Comparison of ENCODE assay signal across 8 mouse cellular contexts in genomic region chr10:127643553-127644238, GRCm38 (mm10). TPM values are rescaled to one million over a fixed set of nuclear protein-coding genes. Genes with fewer than 3 reads are reported as not detected.
A peak's percentile ranks its signal among the peaks of the same experiment; 100 is the strongest.
DNase-seq lines count a peak whose midpoint lies in the region; ATAC-seq and TF ChIP-seq lines count a peak whose summit lies in the region.

No protein-coding gene starts in this region.

- peak overlapping the region; percentile 84 for H3K9ac ChIP-seq in heart, postnatal 0 days (replicated peaks; ENCODE audit: low read depth, low read length)

- H3K36me3 ChIP-seq in erythroblast, embryonic 14.5 days (ENCODE audit: control insufficient read depth) = peaks cover 19% of the 10 kb centered on the region
- peaks cover 25% of the 10 kb centered on the region for H3K36me3 ChIP-seq in heart, postnatal 0 days (replicated peaks; ENCODE audit: control insufficient read depth, insufficient read depth, low read length)

- peak; percentile 67 for DNase-seq in ES-CJ7 (ENCODE audit: low read depth, low spot score)
- DNase-seq in adrenal gland, postnatal 10 days = peak; percentile 88
- peak; percentile 82 for DNase-seq in heart, postnatal 0 days (ENCODE audit: low spot score)
- DNase-seq in kidney, postnatal 14 days = peak; percentile 88
- peak; percentile 70 for DNase-seq in spleen, adult 12 weeks (ENCODE audit: low spot score)
- DNase-seq in left cerebral cortex, postnatal 14 days (ENCODE audit: low spot score in 2 of 2) = no peak

- H3K4me2 ChIP-seq in heart, postnatal 0 days (ENCODE audit: low read depth, low read length) = peak overlapping the region; percentile 75

- H3K4me3 ChIP-seq in erythroblast, embryonic 14.5 days (replicated peaks) = peak overlapping the region; percentile 75
- H3K4me3 ChIP-seq in heart, postnatal 0 days (ENCODE audit: low read depth, low read length) = peak overlapping the region; percentile 64

- peak overlapping the region; percentile 96 for H3K27ac ChIP-seq in heart, postnatal 0 days (ENCODE audit: low read depth)

- no peaks in the 10 kb centered on the region for H3K9me3 ChIP-seq in erythroblast, embryonic 14.5 days (ENCODE audit: control insufficient read depth, low read length)
- H3K9me3 ChIP-seq in heart, postnatal 0 days (replicated peaks; ENCODE audit: control insufficient read depth, low read length) = no peaks in the 10 kb centered on the region

- WGBS in heart, postnatal 0 days = under 1% methylated on average over 25 of the region's 25 CpGs

- peaks cover 35% of the 10 kb centered on the region for H3K4me1 ChIP-seq in erythroblast, embryonic 14.5 days (ENCODE audit: control insufficient read depth)
- peaks cover 10% of the 10 kb centered on the region for H3K4me1 ChIP-seq in heart, postnatal 0 days (ENCODE audit: control insufficient read depth, insufficient read depth)

- no peak for TF ChIP-seq EP300 in heart, postnatal 0 days (IDR thresholded peaks at IDR 0.05; ENCODE audit: low read depth)

- H3K27me3 ChIP-seq in erythroblast, embryonic 14.5 days (ENCODE audit: control insufficient read depth) = peaks cover 2% of the 10 kb centered on the region
- H3K27me3 ChIP-seq in heart, postnatal 0 days (ENCODE audit: control insufficient read depth, insufficient read depth, low read length) = no peaks in the 10 kb centered on the region

- TF ChIP-seq CTCF in heart, postnatal 0 days (IDR thresholded peaks at IDR 0.05; ENCODE audit: low read depth) = no peak

- intact Hi-C loops in left cerebral cortex, postnatal 14 days (cut with DNase I) = loop anchor here (5.0 kb wide), 1 partner anchor 34 kb away; no protein-coding TSS in a partner anchor

- peak; percentile 59 for ATAC-seq in heart, postnatal 0 days (ENCODE audit: insufficient read depth, low read depth)
- peak; percentile 54 for ATAC-seq in megakaryocyte, adult 5-6 weeks (ENCODE audit: poor library complexity, severe bottlenecking)

RNA-seq across cellular contexts. Expression of gene Stat6, which starts 0.9 kb away (rescaled TPM):
- total RNA-seq in adrenal gland, postnatal 10 days (2021) = 10 to 100 TPM; 64.7 to 67.8 TPM
- polyA plus RNA-seq in erythroblast, embryonic 14.5 days (2012) = 1.2 and 2.1 TPM in 2 replicates
- 38.1 and 42.3 TPM in 2 replicates for total RNA-seq in heart, postnatal 0 days (2014; rRNA removed; ENCODE audit: low replicate concordance)
- 24.0 and 24.6 TPM in 2 replicates for polyA plus RNA-seq in heart, postnatal 0 days (2015; fragmentation: Nextera tagmentation; extraction: Ambion mirVana)
- 82.5 and 89.6 TPM in 2 replicates for total RNA-seq in megakaryocyte, adult 5-6 weeks (2015)
- total RNA-seq in megakaryocyte, adult 5-6 weeks (2017) = 120 and 128 TPM in 2 replicates
- 1 to 10 TPM; 8.6 to 10.0 TPM for total RNA-seq in left cerebral cortex, postnatal 14 days (2021)

RNA-seq across cellular contexts. Expression of gene Lrp1, which starts 22.7 kb away (rescaled TPM):
- 100 to 1,000 TPM; 170 to 208 TPM for total RNA-seq in adrenal gland, postnatal 10 days (2021)
- polyA plus RNA-seq in erythroblast, embryonic 14.5 days (2012) = 2.1 and 2.3 TPM in 2 replicates
- total RNA-seq in heart, postnatal 0 days (2014; rRNA removed; ENCODE audit: low replicate concordance) = 37.0 and 65.9 TPM in 2 replicates
- 15.4 and 15.7 TPM in 2 replicates for polyA plus RNA-seq in heart, postnatal 0 days (2015; fragmentation: Nextera tagmentation; extraction: Ambion mirVana)
- 85.5 and 104 TPM in 2 replicates for total RNA-seq in megakaryocyte, adult 5-6 weeks (2015)
- 62.4 and 72.2 TPM in 2 replicates for total RNA-seq in megakaryocyte, adult 5-6 weeks (2017)
- 100 to 1,000 TPM; 285 to 305 TPM for total RNA-seq in left cerebral cortex, postnatal 14 days (2021)

RNA-seq across cellular contexts. Expression of gene Nemp1, which starts 23.0 kb away (rescaled TPM):
- 1 to 10 TPM; 7.8 to 9.4 TPM for total RNA-seq in adrenal gland, postnatal 10 days (2021)
- 0.04 and 0.14 TPM in 2 replicates for polyA plus RNA-seq in erythroblast, embryonic 14.5 days (2012)
- total RNA-seq in heart, postnatal 0 days (2014; rRNA removed; ENCODE audit: low replicate concordance) = 10.0 and 16.0 TPM in 2 replicates
- polyA plus RNA-seq in heart, postnatal 0 days (2015; fragmentation: Nextera tagmentation; extraction: Ambion mirVana) = 4.2 and 4.5 TPM in 2 replicates
- total RNA-seq in megakaryocyte, adult 5-6 weeks (2015) = 15.2 and 18.4 TPM in 2 replicates
- total RNA-seq in megakaryocyte, adult 5-6 weeks (2017) = 17.0 and 17.5 TPM in 2 replicates
- total RNA-seq in left cerebral cortex, postnatal 14 days (2021) = 1 to 10 TPM; 3.9 to 4.6 TPM

RNA-seq across cellular contexts. Expression of gene Nab2, which starts 24.7 kb away (rescaled TPM):
- total RNA-seq in adrenal gland, postnatal 10 days (2021) = 10 to 100 TPM; 19.0 to 24.8 TPM
- 0.03 and 0.08 TPM in 2 replicates for polyA plus RNA-seq in erythroblast, embryonic 14.5 days (2012)
- total RNA-seq in heart, postnatal 0 days (2014; rRNA removed; ENCODE audit: low replicate concordance) = 15.3 and 17.0 TPM in 2 replicates
- polyA plus RNA-seq in heart, postnatal 0 days (2015; fragmentation: Nextera tagmentation; extraction: Ambion mirVana) = 4.0 and 5.3 TPM in 2 replicates
- 2.0 and 2.6 TPM in 2 replicates for total RNA-seq in megakaryocyte, adult 5-6 weeks (2015)
- 2.3 and 2.4 TPM in 2 replicates for total RNA-seq in megakaryocyte, adult 5-6 weeks (2017)
- total RNA-seq in left cerebral cortex, postnatal 14 days (2021) = 10 to 100 TPM; 35.2 to 40.7 TPM

Comparison
In these comparisons a context has a peak if more than half of its experiments do, and no peak if none do; other contexts are left out.
1. DNase-seq: peak in ES-CJ7 (single experiment), adrenal gland, postnatal 10 days (single experiment), heart, postnatal 0 days (single experiment), kidney, postnatal 14 days (single experiment) and spleen, adult 12 weeks (single experiment); none in left cerebral cortex, postnatal 14 days (0 of 2).